Mouse (Mus musculus): ENCODE data around the gene Cdc42se2. TPM values are rescaled to one million over a fixed set of nuclear protein-coding genes. Genes with fewer than 3 reads are reported as not detected.

The Cdc42se2 gene
- polyA plus RNA-seq, 1 experiment: 127 TPM

DNA sequence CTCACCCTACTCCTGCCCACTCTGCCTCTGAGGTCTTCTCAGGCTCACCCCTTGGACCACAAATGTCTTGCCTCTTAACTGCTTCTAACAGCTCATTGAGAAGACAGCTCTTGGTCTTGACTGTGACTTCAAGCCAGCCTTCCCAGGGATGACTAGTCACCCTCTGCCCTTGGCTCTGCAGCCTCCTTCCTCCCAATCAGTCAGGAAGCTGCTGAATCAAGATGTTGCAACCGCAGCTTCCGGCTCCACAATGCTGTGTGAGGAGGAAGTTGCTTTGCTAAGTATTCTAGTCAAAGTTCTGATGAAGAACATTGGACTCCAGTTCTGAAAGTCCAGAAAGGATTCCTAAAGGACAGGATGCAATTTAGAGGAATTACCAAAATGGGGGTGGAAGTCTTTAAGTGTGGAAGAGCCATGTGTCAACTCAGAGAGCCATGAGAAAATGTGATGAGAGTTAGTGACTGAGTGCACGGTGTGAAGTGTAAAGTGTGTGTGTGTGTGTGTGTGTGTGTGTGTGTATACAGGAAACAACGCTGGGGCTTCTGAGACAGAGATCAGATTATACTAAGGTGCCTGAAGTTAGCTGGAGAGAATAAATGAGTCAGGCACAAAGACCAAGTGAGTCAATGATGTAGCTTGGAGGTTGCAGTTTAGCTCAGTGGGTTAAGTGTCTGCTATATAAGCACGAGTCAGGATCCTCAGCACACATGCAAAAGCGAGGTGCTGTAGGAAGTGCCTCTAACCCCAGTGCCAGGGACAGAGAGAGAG lies 14.5 kb upstream of the Cdc42se2 start:
- TF ChIP-seq CTCF (IDR thresholded peaks at IDR 0.05; ENCODE audit: borderline replicate concordance, control insufficient read depth, extremely low read depth, insufficient read depth, low read length, poor library complexity) (no peak), POLR2A (IDR thresholded peaks at IDR 0.05; ENCODE audit: control insufficient read depth, extremely low read depth, insufficient read depth, low read length, poor library complexity) (no peak)
- Histone ChIP-seq H3K4me1 (replicated peaks; ENCODE audit: control insufficient read depth, insufficient read depth, low read length) (peaks cover 17% of the 10 kb centered on the region), H3K36me3 (ENCODE audit: control insufficient read depth, insufficient read depth, low read length) (no peaks in the 10 kb centered on the region), H3K27me3 (ENCODE audit: control insufficient read depth, insufficient read depth, low read length) (no peaks in the 10 kb centered on the region), H3K4me3 (ENCODE audit: control insufficient read depth, insufficient read depth, low read length) (no peak overlapping the region), H3K27ac (ENCODE audit: control insufficient read depth, insufficient read depth, low read length) (peak overlapping the region; percentile 60)
- WGBS: 2% methylated on average over 6 of the region's 6 CpGs
- DNase-seq: peak; percentile 84

GRCm38 (mm10) chr11:54796551-54796950 lies 9.1 kb upstream of the Cdc42se2 start:
- Histone ChIP-seq H3K36me3 (ENCODE audit: control insufficient read depth, insufficient read depth, low read length) (no peaks in the 10 kb centered on the region), H3K27ac (ENCODE audit: control insufficient read depth, insufficient read depth, low read length) (no peak overlapping the region), H3K27me3 (ENCODE audit: control insufficient read depth, insufficient read depth, low read length) (no peaks in the 10 kb centered on the region), H3K4me3 (ENCODE audit: control insufficient read depth, insufficient read depth, low read length) (no peak overlapping the region), H3K4me1 (replicated peaks; ENCODE audit: control insufficient read depth, insufficient read depth, low read length) (peaks cover 14% of the 10 kb centered on the region)
- TF ChIP-seq POLR2A (IDR thresholded peaks at IDR 0.05; ENCODE audit: control insufficient read depth, extremely low read depth, insufficient read depth, low read length, poor library complexity) (no peak), CTCF (IDR thresholded peaks at IDR 0.05; ENCODE audit: borderline replicate concordance, control insufficient read depth, extremely low read depth, insufficient read depth, low read length, poor library complexity) (no peak)
- 82% methylated on average over 11 of the region's 11 CpGs for WGBS
- no peak for DNase-seq

DNA sequence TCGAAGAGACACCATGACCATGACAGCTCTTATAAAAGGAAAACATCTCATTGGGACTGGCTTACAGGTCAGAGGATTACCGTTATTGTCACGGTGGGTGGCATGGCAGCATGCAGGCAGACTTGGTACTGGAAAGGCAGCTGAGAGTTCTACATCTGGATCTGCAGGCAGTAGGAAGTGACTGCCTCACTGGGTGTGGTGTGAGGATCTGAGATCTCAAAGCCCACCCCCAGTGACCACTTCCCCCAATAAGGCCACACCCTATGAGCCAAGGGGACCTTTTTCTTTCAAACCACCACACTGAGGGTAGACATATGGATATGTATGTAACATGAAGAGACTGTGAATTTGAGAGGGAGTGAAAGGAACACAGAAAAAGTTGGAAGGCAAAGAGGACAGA lies 7.2 kb upstream of the Cdc42se2 start:
- WGBS: 97% methylated on average over 3 of the region's 3 CpGs
- Histone ChIP-seq H3K36me3 (ENCODE audit: control insufficient read depth, insufficient read depth, low read length) (no peaks in the 10 kb centered on the region), H3K27ac (ENCODE audit: control insufficient read depth, insufficient read depth, low read length) (no peak overlapping the region), H3K27me3 (ENCODE audit: control insufficient read depth, insufficient read depth, low read length) (no peaks in the 10 kb centered on the region), H3K4me3 (ENCODE audit: control insufficient read depth, insufficient read depth, low read length) (no peak overlapping the region), H3K4me1 (replicated peaks; ENCODE audit: control insufficient read depth, insufficient read depth, low read length) (peaks cover 7% of the 10 kb centered on the region)
- no peak for TF ChIP-seq POLR2A (IDR thresholded peaks at IDR 0.05; ENCODE audit: control insufficient read depth, extremely low read depth, insufficient read depth, low read length, poor library complexity)
- no peak for TF ChIP-seq CTCF (IDR thresholded peaks at IDR 0.05; ENCODE audit: borderline replicate concordance, control insufficient read depth, extremely low read depth, insufficient read depth, low read length, poor library complexity)
- no peak for DNase-seq

GRCm38 (mm10) chr11:54793173-54793572 lies 5.7 kb upstream of the Cdc42se2 start:
- H3K4me3 ChIP-seq (ENCODE audit: control insufficient read depth, insufficient read depth, low read length): no peak overlapping the region
- WGBS: 92% methylated on average over 1 of the region's 1 CpGs
- H3K4me1 ChIP-seq (replicated peaks; ENCODE audit: control insufficient read depth, insufficient read depth, low read length): peaks cover 7% of the 10 kb centered on the region

GRCm38 (mm10) chr11:54791458-54791857 lies 4.0 kb upstream of the Cdc42se2 start:
- WGBS: 97% methylated on average over 4 of the region's 4 CpGs
- H3K4me3 ChIP-seq (ENCODE audit: control insufficient read depth, insufficient read depth, low read length): no peak overlapping the region

More at GRCm38 (mm10) chr11:54793173-54793572, 5.7 kb upstream of the Cdc42se2 start:
- Histone ChIP-seq H3K36me3 (ENCODE audit: control insufficient read depth, insufficient read depth, low read length) (no peaks in the 10 kb centered on the region), H3K27ac (ENCODE audit: control insufficient read depth, insufficient read depth, low read length) (no peak overlapping the region), H3K27me3 (ENCODE audit: control insufficient read depth, insufficient read depth, low read length) (no peaks in the 10 kb centered on the region)
- DNase-seq: no peak
- TF ChIP-seq CTCF (IDR thresholded peaks at IDR 0.05; ENCODE audit: borderline replicate concordance, control insufficient read depth, extremely low read depth, insufficient read depth, low read length, poor library complexity) (no peak), POLR2A (IDR thresholded peaks at IDR 0.05; ENCODE audit: control insufficient read depth, extremely low read depth, insufficient read depth, low read length, poor library complexity) (no peak)

DNA sequence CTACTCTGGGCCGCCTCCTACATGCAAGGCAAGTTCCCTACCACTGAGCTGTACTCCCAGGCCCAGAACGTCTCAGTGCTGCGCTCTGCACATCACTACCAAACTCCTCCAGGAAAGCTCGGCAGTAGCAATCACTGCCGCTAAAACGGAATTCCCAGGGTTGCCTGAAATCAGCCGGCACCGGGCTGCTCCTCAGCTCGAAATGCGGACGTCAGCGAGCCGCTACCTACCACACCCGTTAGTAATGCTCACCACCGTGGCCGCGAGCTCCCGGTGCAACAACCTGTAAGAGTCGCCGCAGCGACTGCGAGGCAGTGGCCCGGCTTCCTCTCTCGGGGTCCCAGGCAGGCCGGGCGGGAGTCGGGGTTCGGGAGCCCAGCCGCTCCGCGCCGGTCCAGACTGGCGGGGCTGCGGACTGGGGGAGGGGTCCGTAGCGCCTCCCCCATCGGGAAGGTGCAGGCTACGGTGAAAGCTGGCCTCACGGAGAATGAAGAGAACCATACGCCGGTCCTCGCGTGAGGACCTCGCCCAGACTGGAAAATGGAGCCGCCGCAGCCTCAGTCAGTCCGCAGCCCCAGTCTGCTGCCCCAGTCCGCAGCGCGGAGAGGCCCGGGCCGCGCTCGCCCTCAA lies 502 bp downstream of the Cdc42se2 start:
- TF ChIP-seq CTCF (IDR thresholded peaks at IDR 0.05; ENCODE audit: borderline replicate concordance, control insufficient read depth, extremely low read depth, insufficient read depth, low read length, poor library complexity) (no peak), POLR2A (IDR thresholded peaks at IDR 0.05; ENCODE audit: control insufficient read depth, extremely low read depth, insufficient read depth, low read length, poor library complexity) (no peak)
- WGBS: under 1% methylated on average over 54 of the region's 54 CpGs
- Histone ChIP-seq H3K4me1 (replicated peaks; ENCODE audit: control insufficient read depth, insufficient read depth, low read length) (peaks cover 10% of the 10 kb centered on the region), H3K27ac (ENCODE audit: control insufficient read depth, insufficient read depth, low read length) (peak overlapping the region; percentile 53), H3K4me3 (ENCODE audit: control insufficient read depth, insufficient read depth, low read length) (peak overlapping the region; percentile 92), H3K36me3 (ENCODE audit: control insufficient read depth, insufficient read depth, low read length) (no peaks in the 10 kb centered on the region), H3K27me3 (ENCODE audit: control insufficient read depth, insufficient read depth, low read length) (no peaks in the 10 kb centered on the region)
- DNase-seq: peak; percentile 69

More at GRCm38 (mm10) chr11:54791458-54791857, 4.0 kb upstream of the Cdc42se2 start:
- TF ChIP-seq CTCF (IDR thresholded peaks at IDR 0.05; ENCODE audit: borderline replicate concordance, control insufficient read depth, extremely low read depth, insufficient read depth, low read length, poor library complexity) (no peak), POLR2A (IDR thresholded peaks at IDR 0.05; ENCODE audit: control insufficient read depth, extremely low read depth, insufficient read depth, low read length, poor library complexity) (no peak)
- peaks cover 4% of the 10 kb centered on the region for H3K4me1 ChIP-seq (replicated peaks; ENCODE audit: control insufficient read depth, insufficient read depth, low read length)
- no peaks in the 10 kb centered on the region for H3K27me3 ChIP-seq (ENCODE audit: control insufficient read depth, insufficient read depth, low read length)
- no peak for DNase-seq
- no peak overlapping the region for H3K27ac ChIP-seq (ENCODE audit: control insufficient read depth, insufficient read depth, low read length)
- H3K36me3 ChIP-seq (ENCODE audit: control insufficient read depth, insufficient read depth, low read length): no peaks in the 10 kb centered on the region

Measured in thymus, adult 2 months (tissue).